Mouse (Mus musculus) kidney, postnatal 0 days (tissue): ENCODE measurements around the gene Extl1. TPM values are rescaled to one million over a fixed set of nuclear protein-coding genes. Genes with fewer than 3 reads are reported as not detected.

Experiments
- ATAC-seq: fragments of 200-750 bp; cut with Nextera tagmentation; replicated peaks from 2 replicates; pipeline ENCODE4 v1.8.0; 2017; ENCODE audit warnings: low read depth, moderate number of reproducible peaks, moderate TSS enrichment, moderate library complexity; ENCODE audit not compliant: low FRiP score
- DNase-seq: peaks from one replicate; pipeline ENCODE4 v3.0.0-alpha.2; 2016; ENCODE audit warnings: low spot score
- H3K27ac ChIP-seq: fragments of 300-500 bp; sonication (generic); 2 replicates; pipeline ENCODE4 v1.5.1; 2014; ENCODE audit warnings: mild to moderate bottlenecking
- H3K27me3 ChIP-seq: fragments of 300-500 bp; sonication (generic); 2 replicates; pipeline ENCODE4 v1.6.1; 2014; ENCODE audit warnings: low read length, mixed read lengths; ENCODE audit not compliant: insufficient read depth
- H3K36me3 ChIP-seq: fragments of 300-500 bp; sonication (generic); 2 replicates; pipeline ENCODE4 v1.6.1; 2014; ENCODE audit warnings: low read length, mixed read lengths; ENCODE audit not compliant: insufficient read depth
- H3K4me1 ChIP-seq: fragments of 300-500 bp; sonication (generic); replicated peaks from 2 replicates; pipeline ENCODE4 v1.6.1; 2014; ENCODE audit warnings: antibody characterized with exemption, low read length, mixed read lengths; ENCODE audit not compliant: insufficient read depth
- H3K4me2 ChIP-seq: fragments of 300-500 bp; sonication (generic); 2 replicates; pipeline ENCODE4 v1.6.1; 2014; ENCODE audit warnings: mild to moderate bottlenecking, low read length, moderate library complexity, mixed read lengths
- H3K4me3 ChIP-seq: fragments of 300-500 bp; sonication (generic); replicated peaks from 2 replicates; pipeline ENCODE4 v1.5.1; 2014; ENCODE audit warnings: low read depth, low read length
- H3K9ac ChIP-seq: fragments of 300-500 bp; sonication (generic); 2 replicates; pipeline ENCODE4 v1.6.1; 2014; ENCODE audit warnings: low read depth, low read length
- H3K9me3 ChIP-seq: fragments of 300-500 bp; sonication (generic); replicated peaks from 2 replicates; pipeline ENCODE4 v1.6.1; 2016; ENCODE audit warnings: low read length, inconsistent platforms, mixed read lengths
- CTCF ChIP-seq: IDR thresholded peaks from 2 replicates; pipeline ENCODE4 v1.5.1; 2016; ENCODE audit warnings: antibody characterized with exemption, low read depth, mild to moderate bottlenecking, moderate library complexity
- WGBS: fragments of 180-500 bp; shearing (Covaris S2); extraction: QIAGEN DNeasy Blood & Tissue Kit; methylation state at CpG from one replicate; pipeline ENCODE4 v1.1.7; 2014; 5-methylcytosine and 5-hydroxymethylcytosine counted together
- polyA plus RNA-seq: library from polyadenylated mRNA; unstranded; fragments of >200 nt; fragmentation: Nextera tagmentation; extraction: Ambion mirVana; gene quantifications from 2 replicates; pipeline ENCODE4 v1.2.1, GENCODE M21; 2015

The Extl1 gene
- polyA plus RNA-seq, 1 experiment from 2014 or later = 0.86 TPM

DNA sequence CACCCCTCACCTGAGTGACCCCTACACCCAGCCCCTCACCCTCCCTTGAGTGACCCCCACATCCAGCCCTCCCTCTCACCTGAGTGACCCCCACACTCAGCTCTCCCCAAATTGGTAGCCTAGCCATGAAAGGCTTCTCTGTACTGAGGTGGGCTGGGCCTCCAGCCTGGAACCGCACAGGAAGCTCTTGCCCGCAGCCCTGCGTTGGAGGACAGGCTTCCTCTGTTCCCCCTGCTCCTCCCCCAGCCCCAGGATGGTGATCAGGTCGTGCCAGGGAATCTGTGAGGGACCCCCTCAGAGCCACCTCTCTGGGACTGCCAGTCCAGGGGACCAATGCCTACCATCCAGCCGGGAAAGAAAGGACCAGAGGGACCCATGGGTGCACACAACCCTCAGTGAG is 18.4 kb downstream of the Extl1 start:
- Histone ChIP-seq H3K9ac (no peak overlapping the region), H3K36me3 (no peaks in the 10 kb centered on the region)
- 23% methylated on average over 5 of the region's 5 CpGs for WGBS

DNA sequence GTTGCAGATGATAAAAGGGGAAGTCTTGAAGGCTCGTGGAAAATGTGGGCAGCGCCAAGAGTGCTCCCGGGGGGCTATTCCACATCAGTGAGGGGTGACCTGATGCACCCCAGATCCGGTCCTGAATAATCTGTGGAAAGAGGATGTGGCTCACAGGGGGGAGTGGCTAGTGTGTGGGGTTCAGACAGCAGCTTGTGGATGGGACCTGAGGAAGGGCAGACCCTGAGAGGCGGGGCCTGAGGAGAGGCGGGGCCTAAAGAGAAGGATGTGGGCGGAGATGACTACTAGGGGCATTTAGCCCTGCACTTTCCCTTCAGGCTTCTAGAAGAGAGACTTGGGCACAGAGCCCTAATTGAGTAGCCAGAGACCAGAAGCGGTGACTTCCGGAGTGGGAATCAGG is 21.1 kb downstream of the Extl1 start:
- 0 out of 2 replicates have a peak, but pooled peaks cover 3% of the 10 kb centered on the region for H3K27me3 ChIP-seq
- DNase-seq (peak; percentile 52), ATAC-seq (no peak)
- H3K4me2 ChIP-seq = no peak overlapping the region
- H3K4me1 ChIP-seq = 0 out of 2 replicates have a peak, but pooled peaks cover 3% of the 10 kb centered on the region
- no peak overlapping the region for H3K4me3 ChIP-seq
- H3K27ac ChIP-seq = no peak overlapping the region
- TF ChIP-seq CTCF = no peak
- WGBS = 26% methylated on average over 9 of the region's 9 CpGs
- no peaks in the 10 kb centered on the region for H3K36me3 ChIP-seq
- no peak overlapping the region for H3K9ac ChIP-seq
- H3K9me3 ChIP-seq = no peaks in the 10 kb centered on the region

More for the DNA sequence above, 18.4 kb downstream of the Extl1 start:
- H3K4me3 ChIP-seq = no peak overlapping the region
- H3K27me3 ChIP-seq = 0 out of 2 replicates have a peak, but pooled peaks cover 3% of the 10 kb centered on the region
- no peaks in the 10 kb centered on the region for H3K9me3 ChIP-seq
- 0 out of 2 replicates have a peak, but pooled peaks cover 3% of the 10 kb centered on the region for H3K4me1 ChIP-seq
- TF ChIP-seq CTCF = no peak
- no peak overlapping the region for H3K27ac ChIP-seq
- ATAC-seq (no peak), DNase-seq (no peak)
- H3K4me2 ChIP-seq = no peak overlapping the region

DNA sequence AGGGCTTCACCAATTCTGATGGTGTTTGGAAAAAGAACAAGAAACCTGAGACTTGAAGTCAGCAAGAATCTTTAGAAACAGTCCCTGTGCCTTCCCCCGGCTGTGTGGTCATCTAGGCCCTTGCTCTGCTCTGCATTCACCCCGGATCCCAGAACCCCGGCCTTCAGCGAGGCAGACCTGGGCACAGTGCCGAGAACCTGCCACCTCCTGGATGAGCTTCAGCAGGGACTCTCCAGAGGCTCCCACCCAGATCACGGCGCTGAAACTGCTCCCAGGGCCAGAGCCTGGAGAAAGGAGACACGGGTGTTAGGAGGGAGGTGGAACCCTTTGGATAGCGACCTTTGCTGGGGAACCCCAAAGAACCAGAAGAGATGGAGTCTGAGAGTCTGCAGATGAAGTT is 21.5 kb downstream of the Extl1 start:
- ATAC-seq (no peak), DNase-seq (no peak)
- Histone ChIP-seq H3K4me1 (0 out of 2 replicates have a peak, but pooled peaks cover 3% of the 10 kb centered on the region), H3K4me3 (no peak overlapping the region), H3K36me3 (no peaks in the 10 kb centered on the region), H3K4me2 (no peak overlapping the region), H3K9ac (no peak overlapping the region), H3K27me3 (0 out of 2 replicates have a peak, but pooled peaks cover 3% of the 10 kb centered on the region), H3K9me3 (no peaks in the 10 kb centered on the region), H3K27ac (no peak overlapping the region)
- TF ChIP-seq CTCF = no peak
- 66% methylated on average over 9 of the region's 9 CpGs for WGBS

DNA sequence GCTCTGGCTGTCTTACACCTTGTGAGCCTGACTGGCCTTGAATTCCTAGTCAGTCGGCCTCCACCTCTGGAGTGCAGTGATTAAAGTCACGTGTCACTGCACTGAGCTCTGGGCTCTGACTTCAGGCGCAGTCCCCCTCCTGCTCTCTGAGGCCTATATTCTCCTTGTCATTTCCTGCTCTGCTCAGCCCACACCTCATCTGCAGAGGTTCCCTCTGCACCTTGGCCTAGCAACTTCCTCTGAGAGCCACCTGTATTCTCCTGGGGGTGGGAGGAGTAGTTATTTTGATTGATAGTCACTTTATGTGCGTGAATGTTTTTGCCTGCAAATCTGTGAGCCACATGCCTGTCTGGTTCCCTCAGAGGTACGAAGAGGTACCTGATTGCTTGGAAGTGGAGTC is 22.4 kb downstream of the Extl1 start:
- WGBS = 12% methylated on average over 5 of the region's 5 CpGs

DNA sequence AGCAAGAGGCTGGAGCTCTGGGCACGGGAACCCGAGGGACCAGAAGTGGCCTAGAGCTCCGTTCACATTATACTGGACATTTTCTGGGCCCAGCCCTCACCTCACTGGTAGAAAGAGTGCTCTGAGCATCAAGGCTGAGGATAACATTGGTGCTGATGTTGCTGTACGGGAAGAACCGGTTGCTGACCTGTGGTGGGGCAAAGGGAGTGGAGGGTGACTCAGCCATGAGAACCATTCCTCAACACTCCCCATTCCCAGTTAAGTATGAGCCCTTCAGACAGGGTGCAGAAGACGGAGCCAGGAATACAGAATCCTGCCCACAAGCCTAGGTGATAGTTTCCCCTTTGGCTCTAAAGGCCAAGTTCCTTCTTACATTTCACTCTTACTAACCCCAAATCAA is 24.0 kb downstream of the Extl1 start:
- no peak for TF ChIP-seq CTCF
- Histone ChIP-seq H3K4me2 (no peak overlapping the region), H3K27ac (no peak overlapping the region), H3K27me3 (0 out of 2 replicates have a peak, but pooled peaks cover 2% of the 10 kb centered on the region), H3K9me3 (no peaks in the 10 kb centered on the region), H3K4me1 (peaks cover 17% of the 10 kb centered on the region), H3K36me3 (no peaks in the 10 kb centered on the region), H3K9ac (no peak overlapping the region), H3K4me3 (no peak overlapping the region)
- no peak for ATAC-seq
- 88% methylated on average over 6 of the region's 6 CpGs for WGBS
- DNase-seq = no peak

More for the DNA sequence above, 22.4 kb downstream of the Extl1 start:
- DNase-seq (peak; percentile 44), ATAC-seq (no peak)
- 0 out of 2 replicates have a peak, but pooled peaks cover 3% of the 10 kb centered on the region for H3K27me3 ChIP-seq
- H3K4me3 ChIP-seq = no peak overlapping the region
- H3K9me3 ChIP-seq = no peaks in the 10 kb centered on the region
- no peak overlapping the region for H3K9ac ChIP-seq
- H3K27ac ChIP-seq = no peak overlapping the region
- H3K4me2 ChIP-seq = no peak overlapping the region
- no peak for TF ChIP-seq CTCF
- no peaks in the 10 kb centered on the region for H3K36me3 ChIP-seq
- peaks cover 8% of the 10 kb centered on the region; the same call in 1 of the 2 replicates for H3K4me1 ChIP-seq

DNA sequence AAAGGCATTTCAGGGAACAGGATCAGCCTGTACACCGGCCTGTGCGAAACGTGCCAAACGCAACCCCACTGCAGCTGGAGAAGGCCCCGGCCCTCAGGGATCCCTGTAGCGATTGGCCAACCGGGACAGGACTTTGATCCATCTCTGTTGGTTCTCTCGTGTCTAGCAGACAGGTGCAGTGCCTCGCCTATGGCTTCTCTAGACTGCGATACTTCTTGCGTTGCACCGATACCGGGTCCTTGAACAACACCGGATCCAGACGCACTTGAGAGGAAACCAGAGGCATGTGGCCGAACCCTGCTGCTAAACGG is 26.2 kb downstream of the Extl1 start:
- H3K27ac ChIP-seq = 0 out of 2 replicates have a peak overlapping the region, but pooled peaks have one; percentile 19
- ATAC-seq (no peak), DNase-seq (no peak)
- peaks cover 17% of the 10 kb centered on the region for H3K4me1 ChIP-seq
- TF ChIP-seq CTCF = no peak
- H3K36me3 ChIP-seq = no peaks in the 10 kb centered on the region
- H3K4me3 ChIP-seq = no peak overlapping the region
- no peak overlapping the region for H3K4me2 ChIP-seq
- WGBS = 46% methylated on average over 17 of the region's 17 CpGs
- no peaks in the 10 kb centered on the region for H3K9me3 ChIP-seq
- no peak overlapping the region for H3K9ac ChIP-seq
- no peaks in the 10 kb centered on the region for H3K27me3 ChIP-seq
